ENCODE assay signal across 29 mouse cellular contexts in the genomic region with DNA sequence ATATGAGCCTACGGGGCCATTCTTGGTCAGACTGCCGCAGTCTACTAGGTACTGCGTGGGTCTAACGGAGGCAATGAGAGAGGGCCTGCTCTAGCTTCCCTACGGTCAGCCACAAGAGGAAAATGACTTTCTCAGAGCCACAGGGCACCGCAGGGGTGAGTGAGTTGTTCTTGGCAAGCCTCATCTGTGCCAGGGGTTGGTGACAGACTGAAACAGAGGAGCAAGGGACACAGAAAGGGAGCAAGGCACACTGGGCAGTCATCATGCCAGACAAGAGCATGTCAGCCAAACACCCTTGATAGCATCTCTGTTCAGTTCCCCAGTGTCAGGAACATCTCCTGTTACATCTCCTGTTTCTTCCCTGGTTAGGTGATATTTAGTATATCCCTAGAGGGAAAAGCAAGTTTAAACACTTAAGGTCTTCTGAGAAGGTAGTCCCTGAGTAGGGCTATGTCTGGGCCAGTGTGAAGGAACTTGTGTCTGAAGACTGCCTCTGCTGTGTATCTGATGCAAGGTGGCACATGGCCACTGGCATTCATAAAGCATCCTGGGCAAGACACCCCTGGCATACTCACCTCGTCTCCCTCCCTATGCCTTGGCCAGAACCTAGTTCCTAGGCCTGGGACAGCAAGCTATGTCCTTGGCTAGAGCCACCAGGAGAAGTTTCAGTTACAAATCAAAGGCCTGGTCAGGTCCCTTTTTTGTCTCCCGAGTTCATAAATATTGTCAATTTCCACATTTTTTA. TPM values are rescaled to one million over a fixed set of nuclear protein-coding genes. Genes with fewer than 3 reads are reported as not detected.
"Had no signal": no experiment of that assay in that cellular context is flagged by ENCODE, and none has a peak within 500 bp of the region (broad histone marks: within the 10 kb centered on the region; RNA-seq: fewer than 3 reads in every experiment).

No protein-coding gene starts in this region.

- H3K27ac ChIP-seq: kidney, postnatal 0 days; layer of hippocampus, adult 2 months; liver, embryonic 14.5 days; lung, embryonic 15.5 days; midbrain, embryonic 10.5 days; midbrain, embryonic 13.5 days; stomach, embryonic 15.5 days had no signal

- H3K9me3 ChIP-seq: lung, embryonic 15.5 days; midbrain, embryonic 10.5 days; midbrain, embryonic 13.5 days; stomach, embryonic 15.5 days had no signal

- ATAC-seq: liver, postnatal 0 days; midbrain, embryonic 13.5 days; midbrain, embryonic 16.5 days had no signal

- DNase-seq: kidney, adult 2 months; kidney, postnatal 25 days; layer of hippocampus, adult 9-11 months; liver, postnatal 0 days; lung, postnatal 10 days; lung, postnatal 36 days; right cerebral cortex, adult 18-20 months; right cerebral cortex, postnatal 14 days; right cerebral cortex, postnatal 4 days; spleen, adult 18-20 months; thymus, adult 2 months; thymus, postnatal 14 days; thymus, postnatal 4 days had no signal

- H3K36me3 ChIP-seq: lung, embryonic 15.5 days; midbrain, embryonic 10.5 days; midbrain, embryonic 13.5 days; stomach, embryonic 15.5 days had no signal

- H3K4me1 ChIP-seq: midbrain, embryonic 10.5 days; midbrain, embryonic 13.5 days; stomach, embryonic 15.5 days had no signal

- H3K27me3 ChIP-seq: lung, embryonic 15.5 days; midbrain, embryonic 13.5 days; stomach, embryonic 15.5 days had no signal

- H3K4me2 ChIP-seq: lung, embryonic 15.5 days; midbrain, embryonic 13.5 days; stomach, embryonic 15.5 days had no signal

- H3K4me3 ChIP-seq: layer of hippocampus, adult 2 months; lung, embryonic 15.5 days; megakaryocyte, embryonic 14.5 days; midbrain, embryonic 10.5 days; midbrain, embryonic 13.5 days; myocyte; stomach, embryonic 15.5 days had no signal

- H3K9ac ChIP-seq: liver, embryonic 14.5 days; liver, postnatal 0 days; lung, embryonic 15.5 days; midbrain, embryonic 13.5 days; stomach, embryonic 15.5 days had no signal

RNA-seq across cellular contexts. Expression of a gene that starts 34.6 kb away (rescaled TPM):
- total RNA-seq: liver, adult 2 months; monocyte, adult 5-6 weeks had no signal
- polyA plus RNA-seq: kidney, adult 2 months; kidney, embryonic 14.5 days; kidney, postnatal 0 days; large intestine, adult 2 months; limb, embryonic 11.5 days; liver, adult 2 months; liver, postnatal 0 days; lung, embryonic 15.5 days; midbrain, embryonic 10.5 days; midbrain, embryonic 13.5 days; midbrain, embryonic 16.5 days; myocyte; neural tube, embryonic 14.5 days; stomach, embryonic 15.5 days; thymus, adult 2 months had no signal

RNA-seq across cellular contexts. Expression of a gene that starts 45.0 kb away (rescaled TPM):
- total RNA-seq: liver, adult 2 months; monocyte, adult 5-6 weeks had no signal
- polyA plus RNA-seq: limb, embryonic 11.5 days; liver, adult 2 months; liver, postnatal 0 days; midbrain, embryonic 10.5 days had no signal
